Mouse (Mus musculus): ENCODE measurements around the gene Cep131. TPM values are rescaled to one million over a fixed set of nuclear protein-coding genes. Genes with fewer than 3 reads are reported as not detected.
A peak's percentile ranks its signal among the peaks of the same experiment; 100 is the strongest.

Cep131 gene
- polyA plus RNA-seq, 1 experiment from 2014 or later, result 13.4 TPM

DNA sequence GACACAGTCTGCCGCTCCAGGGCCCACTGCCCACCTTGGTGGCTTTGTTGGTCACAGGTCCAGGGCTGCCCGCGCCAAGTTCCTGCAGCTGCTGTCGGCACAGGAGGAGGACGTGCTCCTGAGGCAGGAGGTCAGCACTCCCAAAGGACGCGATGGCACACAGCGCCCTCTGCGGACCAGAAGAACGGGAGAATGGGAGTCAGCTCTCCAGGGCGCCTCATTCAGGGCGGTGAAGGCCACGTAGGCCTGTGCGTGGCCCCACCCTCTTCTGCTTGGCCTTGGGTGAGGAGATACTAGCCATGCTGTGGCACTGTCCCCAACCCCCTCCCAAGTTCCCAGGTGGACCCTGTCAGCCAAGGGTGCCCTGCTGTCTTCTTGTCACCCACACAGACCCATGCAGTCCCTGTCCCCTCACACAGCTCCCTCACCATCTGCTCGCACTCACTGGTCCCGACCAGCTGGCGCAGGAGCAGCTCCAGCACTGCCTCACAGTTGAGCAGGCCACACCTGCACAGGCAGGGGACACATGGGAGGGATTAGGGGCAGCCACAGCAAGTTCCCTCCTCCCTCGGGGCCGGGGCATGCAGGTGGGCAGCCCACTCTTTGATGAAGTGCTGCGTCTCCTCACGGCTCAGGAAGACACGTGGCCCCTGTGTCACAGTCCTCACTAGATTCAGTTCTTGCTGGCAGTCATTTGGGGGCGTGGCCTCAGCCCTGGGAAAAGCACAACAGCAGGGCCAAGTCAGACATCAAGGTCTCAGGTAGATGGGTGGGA lies 6.4 kb upstream of the Cep131 start:
- Histone ChIP-seq H3K27ac (replicated peaks) (no peak overlapping the region), H3K9me3 (no peaks in the 10 kb centered on the region), H3K4me3 (no peak overlapping the region), H3K36me3 (peaks cover 70% of the 10 kb centered on the region), H3K27me3 (replicated peaks) (no peaks in the 10 kb centered on the region), H3K4me1 (peaks cover 8% of the 10 kb centered on the region), H3K4me2 (no peak overlapping the region), H3K9ac (no peak overlapping the region)
- 75% methylated on average over 23 of the region's 23 CpGs for WGBS
- ATAC-seq (ENCODE audit: extremely low read depth, insufficient number of reproducible peaks, low FRiP score, low TSS enrichment), result no peak

DNA sequence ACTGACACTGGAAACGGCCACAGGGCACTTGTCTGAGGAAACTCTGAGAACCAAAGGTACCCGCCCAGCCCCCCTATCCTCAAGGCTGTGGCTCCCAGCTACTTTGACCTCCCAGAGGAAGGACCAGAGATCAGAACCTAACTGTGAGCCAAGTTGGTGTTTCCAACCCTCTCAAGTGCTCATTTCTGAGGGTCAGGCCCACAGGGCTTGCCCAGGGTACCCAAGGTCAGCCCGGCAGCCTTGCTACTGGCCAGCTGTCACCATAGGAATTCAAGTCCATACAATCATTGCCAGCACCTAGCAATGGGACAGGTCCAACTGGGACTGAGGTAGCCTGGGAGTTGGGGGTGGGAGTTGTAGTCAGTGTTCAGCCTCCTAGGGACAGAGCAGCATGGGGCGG lies 4.0 kb upstream of the Cep131 start:
- Histone ChIP-seq H3K4me2 (no peak overlapping the region), H3K4me1 (peaks cover 12% of the 10 kb centered on the region), H3K9me3 (no peaks in the 10 kb centered on the region), H3K27ac (replicated peaks) (no peak overlapping the region), H3K27me3 (replicated peaks) (no peaks in the 10 kb centered on the region), H3K4me3 (no peak overlapping the region), H3K9ac (no peak overlapping the region), H3K36me3 (peaks cover 59% of the 10 kb centered on the region)
- WGBS, result 88% methylated on average over 4 of the region's 4 CpGs
- ATAC-seq (ENCODE audit: extremely low read depth, insufficient number of reproducible peaks, low FRiP score, low TSS enrichment), result no peak

DNA sequence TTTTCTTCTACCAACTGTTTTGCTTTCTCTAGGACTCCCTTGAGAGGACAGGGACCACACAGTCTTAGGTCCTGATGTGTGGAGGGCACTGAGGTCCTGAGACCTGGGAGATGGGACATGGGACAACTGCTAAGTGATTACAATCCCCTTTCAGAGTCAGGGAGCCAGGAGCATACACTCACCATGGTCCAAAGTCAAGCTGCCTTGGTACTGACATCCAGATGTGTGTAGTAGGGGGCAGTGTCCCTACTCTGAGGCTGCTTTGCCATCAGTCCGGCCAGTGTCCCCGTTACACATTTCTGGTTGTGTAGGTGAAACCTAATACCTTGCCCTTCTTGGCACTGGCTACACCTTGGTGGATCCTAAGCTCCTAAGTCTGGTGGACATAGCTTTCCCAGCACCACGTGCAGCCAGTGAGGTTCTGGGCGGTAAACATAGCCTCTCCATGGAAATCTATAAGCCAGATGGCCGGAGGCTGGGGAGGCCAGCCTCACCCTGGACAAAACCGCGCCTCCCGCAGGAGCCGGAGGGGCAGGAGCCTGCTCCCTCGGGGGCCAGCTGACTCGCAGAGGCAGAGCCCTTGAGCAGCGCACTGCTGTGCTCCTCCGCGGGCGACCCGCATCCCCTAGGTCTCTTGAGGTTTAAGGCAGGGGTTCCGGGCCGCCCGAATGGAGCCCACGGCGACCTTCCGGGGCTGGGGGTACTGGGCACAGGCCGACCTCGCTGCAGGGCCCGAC lies 568 bp downstream of the Cep131 start:
- no peaks in the 10 kb centered on the region for H3K27me3 ChIP-seq (replicated peaks)
- H3K9ac ChIP-seq, result peak overlapping the region; percentile 94
- H3K27ac ChIP-seq (replicated peaks), result peak overlapping the region; percentile 65
- H3K9me3 ChIP-seq, result no peaks in the 10 kb centered on the region
- peak overlapping the region; percentile 82 for H3K4me2 ChIP-seq
- H3K4me3 ChIP-seq, result peak overlapping the region; percentile 83
- peaks cover 26% of the 10 kb centered on the region for H3K4me1 ChIP-seq
- WGBS, result under 1% methylated on average over 25 of the region's 25 CpGs
- 0 out of 2 replicates have a peak, but pooled peaks have one; percentile 4 for ATAC-seq (ENCODE audit: extremely low read depth, insufficient number of reproducible peaks, low FRiP score, low TSS enrichment)
- H3K36me3 ChIP-seq, result peaks cover 38% of the 10 kb centered on the region

GRCm38 (mm10) chr11:120080282-120080681 lies 6.3 kb downstream of the Cep131 start:
- no peak for ATAC-seq (ENCODE audit: extremely low read depth, insufficient number of reproducible peaks, low FRiP score, low TSS enrichment)

DNA sequence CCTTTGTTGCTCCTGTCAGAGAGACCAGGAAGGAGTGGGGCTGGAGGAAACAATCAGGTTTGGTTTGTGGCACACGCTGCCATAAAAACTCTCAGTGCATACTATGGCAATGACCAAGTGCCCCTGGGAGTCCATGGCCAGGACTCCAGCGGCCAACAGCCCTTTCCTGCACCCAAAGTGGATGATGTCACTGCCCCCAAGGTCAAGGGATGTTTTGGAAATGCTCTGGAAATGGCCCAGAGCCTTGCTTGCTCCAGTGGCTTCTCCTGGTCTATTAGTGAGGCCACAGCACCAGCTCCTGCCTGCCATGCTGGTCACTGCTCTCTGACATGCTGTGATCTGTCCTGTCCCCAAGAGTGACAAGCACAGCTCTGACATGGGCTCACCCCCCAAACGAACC lies 10.4 kb downstream of the Cep131 start:
- no peaks in the 10 kb centered on the region for H3K4me1 ChIP-seq
- 70% methylated on average over 3 of the region's 3 CpGs for WGBS
- H3K9ac ChIP-seq, result no peak overlapping the region
- peaks cover 98% of the 10 kb centered on the region for H3K36me3 ChIP-seq
- ATAC-seq (ENCODE audit: extremely low read depth, insufficient number of reproducible peaks, low FRiP score, low TSS enrichment), result no peak
- H3K9me3 ChIP-seq, result no peaks in the 10 kb centered on the region
- H3K27me3 ChIP-seq (replicated peaks), result no peaks in the 10 kb centered on the region
- H3K27ac ChIP-seq (replicated peaks), result no peak overlapping the region
- no peak overlapping the region for H3K4me2 ChIP-seq
- no peak overlapping the region for H3K4me3 ChIP-seq

More at GRCm38 (mm10) chr11:120080282-120080681, 6.3 kb downstream of the Cep131 start:
- Histone ChIP-seq H3K4me1 (peaks cover 11% of the 10 kb centered on the region; the same call in 1 of the 2 replicates), H3K36me3 (peaks cover 83% of the 10 kb centered on the region), H3K9me3 (no peaks in the 10 kb centered on the region), H3K9ac (peak overlapping the region; percentile 37; the same call in 1 of the 2 replicates), H3K4me3 (no peak overlapping the region), H3K27me3 (replicated peaks) (no peaks in the 10 kb centered on the region), H3K27ac (replicated peaks) (no peak overlapping the region), H3K4me2 (no peak overlapping the region)
- WGBS, result 88% methylated on average over 6 of the region's 6 CpGs

DNA sequence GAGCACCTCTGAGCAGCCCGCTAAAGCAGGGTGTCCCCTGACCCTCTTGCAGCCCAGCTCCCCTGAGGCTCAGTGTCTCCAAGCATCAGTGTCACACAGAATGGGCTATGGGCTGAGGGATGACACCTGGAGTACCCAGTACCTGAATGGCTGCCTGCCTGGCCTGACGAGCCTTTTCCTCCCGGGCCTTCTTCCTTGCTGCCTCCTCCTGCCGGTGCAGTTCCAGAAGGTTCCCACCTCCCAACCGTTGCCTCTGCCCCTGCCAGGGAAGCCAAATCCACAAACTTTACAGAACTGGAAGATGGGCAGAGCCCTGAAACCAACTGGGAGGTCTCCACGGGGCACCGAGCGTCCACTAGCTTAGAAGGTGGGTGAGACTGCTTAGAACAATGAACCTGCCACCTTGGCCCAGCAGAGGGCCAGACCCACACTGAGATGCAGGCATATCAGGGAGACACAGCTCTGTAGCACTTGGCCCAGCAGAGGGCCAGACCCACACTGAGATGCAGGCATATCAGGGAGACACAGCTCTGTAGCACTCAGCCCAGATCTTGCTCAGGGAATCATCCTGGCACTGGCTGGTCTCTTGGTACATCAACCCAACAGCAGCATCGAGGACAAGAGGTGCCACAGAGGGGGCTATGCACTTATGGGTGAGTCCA lies 13.5 kb downstream of the Cep131 start:
- H3K4me2 ChIP-seq, result no peak overlapping the region
- H3K27ac ChIP-seq (replicated peaks), result no peak overlapping the region
- no peaks in the 10 kb centered on the region for H3K9me3 ChIP-seq
- 85% methylated on average over 9 of the region's 9 CpGs for WGBS
- ATAC-seq (ENCODE audit: extremely low read depth, insufficient number of reproducible peaks, low FRiP score, low TSS enrichment), result no peak
- no peak overlapping the region for H3K9ac ChIP-seq
- H3K36me3 ChIP-seq, result peaks cover 98% of the 10 kb centered on the region
- no peaks in the 10 kb centered on the region for H3K27me3 ChIP-seq (replicated peaks)
- no peak overlapping the region for H3K4me3 ChIP-seq
- no peaks in the 10 kb centered on the region for H3K4me1 ChIP-seq

DNA sequence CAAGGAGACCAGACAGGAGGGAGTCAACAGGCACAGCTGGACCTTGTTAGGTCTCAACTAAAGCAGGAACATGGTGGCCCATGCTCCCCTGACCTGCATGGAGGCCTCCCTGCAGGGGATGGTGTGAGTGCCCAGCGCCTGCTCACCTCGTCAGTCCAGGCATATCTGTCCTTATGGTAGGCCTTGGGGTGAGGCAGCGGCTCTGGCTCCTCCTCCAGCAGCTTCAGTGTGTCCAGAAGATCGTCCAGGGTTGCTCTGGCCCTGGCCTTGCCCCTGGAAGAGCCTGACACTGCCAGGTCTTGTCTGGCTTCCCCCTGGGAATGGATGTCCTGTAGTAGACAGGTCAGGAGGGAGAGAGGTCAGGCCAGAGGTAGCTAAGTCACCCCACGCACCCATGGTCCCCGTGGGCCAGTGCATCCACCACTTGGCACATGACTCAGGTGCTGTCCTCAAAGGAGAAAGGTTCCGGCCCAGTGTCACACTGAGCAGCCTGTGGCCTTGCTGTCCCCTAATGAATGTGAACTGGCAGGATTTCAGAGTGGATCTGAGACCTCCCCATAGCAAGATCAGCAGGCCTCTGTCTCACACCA lies 14.8 kb downstream of the Cep131 start:
- no peak overlapping the region for H3K9ac ChIP-seq
- H3K27ac ChIP-seq (replicated peaks), result no peak overlapping the region
- 80% methylated on average over 7 of the region's 7 CpGs for WGBS
- H3K4me3 ChIP-seq, result no peak overlapping the region
- peaks cover 98% of the 10 kb centered on the region for H3K36me3 ChIP-seq
- H3K4me1 ChIP-seq, result no peaks in the 10 kb centered on the region
- no peak overlapping the region for H3K4me2 ChIP-seq
- no peaks in the 10 kb centered on the region for H3K27me3 ChIP-seq (replicated peaks)
- no peaks in the 10 kb centered on the region for H3K9me3 ChIP-seq
- no peak for ATAC-seq (ENCODE audit: extremely low read depth, insufficient number of reproducible peaks, low FRiP score, low TSS enrichment)

- H3K4me3 ChIP-seq, result no peak overlapping the region
- 75% methylated on average over 12 of the region's 12 CpGs for WGBS
- H3K27me3 ChIP-seq (replicated peaks), result no peaks in the 10 kb centered on the region
- no peak for ATAC-seq (ENCODE audit: extremely low read depth, insufficient number of reproducible peaks, low FRiP score, low TSS enrichment)
- no peaks in the 10 kb centered on the region for H3K9me3 ChIP-seq
- peaks cover 4% of the 10 kb centered on the region for H3K4me1 ChIP-seq
- no peak overlapping the region for H3K4me2 ChIP-seq
- H3K36me3 ChIP-seq, result peaks cover 98% of the 10 kb centered on the region
- H3K27ac ChIP-seq (replicated peaks), result no peak overlapping the region
- H3K9ac ChIP-seq, result no peak overlapping the region
These were observed 15.6 kb downstream of the Cep131 start for GRCm38 (mm10) chr11:120071065-120071464.

DNA sequence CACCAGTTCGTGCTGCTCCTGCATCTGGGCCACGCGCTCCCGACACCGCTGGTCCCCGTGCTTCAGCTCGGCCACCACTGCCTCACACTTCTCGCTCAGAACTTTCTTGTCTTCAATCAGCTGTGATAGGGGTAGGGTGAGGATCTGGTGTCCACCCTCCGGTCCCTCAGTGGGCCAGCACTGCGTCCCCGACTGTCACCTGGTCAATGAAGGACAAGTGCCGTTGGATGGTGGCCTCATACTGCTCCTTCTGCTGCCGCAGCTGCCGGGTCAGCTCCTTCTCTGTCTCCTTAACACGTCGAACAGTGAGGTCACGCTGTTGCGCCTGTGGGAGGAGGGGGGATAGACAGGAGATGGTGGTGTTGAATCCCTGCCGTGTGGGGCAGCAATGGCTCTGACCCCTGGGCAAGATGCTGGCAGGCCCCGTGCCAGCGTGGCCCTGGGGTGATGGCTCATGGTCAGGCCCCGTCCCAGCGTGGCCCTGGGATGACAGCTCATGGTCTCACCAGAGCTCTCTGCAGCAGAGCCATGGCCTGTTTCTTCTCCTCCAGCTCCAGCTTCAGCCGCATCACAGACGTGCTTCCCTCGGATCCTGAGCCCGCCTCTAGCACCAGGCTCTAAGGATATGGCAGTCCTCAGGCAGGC lies 16.2 kb downstream of the Cep131 start:
- no peak overlapping the region for H3K4me2 ChIP-seq
- no peak overlapping the region for H3K9ac ChIP-seq
- no peaks in the 10 kb centered on the region for H3K9me3 ChIP-seq
- no peaks in the 10 kb centered on the region for H3K27me3 ChIP-seq (replicated peaks)
- ATAC-seq (ENCODE audit: extremely low read depth, insufficient number of reproducible peaks, low FRiP score, low TSS enrichment), result no peak
- peaks cover 10% of the 10 kb centered on the region for H3K4me1 ChIP-seq
- no peak overlapping the region for H3K4me3 ChIP-seq
- 89% methylated on average over 27 of the region's 27 CpGs for WGBS
- no peak overlapping the region for H3K27ac ChIP-seq (replicated peaks)
- peaks cover 95% of the 10 kb centered on the region for H3K36me3 ChIP-seq

- peaks cover 91% of the 10 kb centered on the region for H3K36me3 ChIP-seq
- no peak overlapping the region for H3K4me2 ChIP-seq
- H3K27me3 ChIP-seq (replicated peaks), result no peaks in the 10 kb centered on the region
- no peaks in the 10 kb centered on the region for H3K9me3 ChIP-seq
- H3K4me1 ChIP-seq, result peaks cover 12% of the 10 kb centered on the region
- no peak for ATAC-seq (ENCODE audit: extremely low read depth, insufficient number of reproducible peaks, low FRiP score, low TSS enrichment)
- H3K9ac ChIP-seq, result peak overlapping the region; percentile 44; the same call in 1 of the 2 replicates
- no peak overlapping the region for H3K27ac ChIP-seq (replicated peaks)
- WGBS, result 44% methylated on average over 11 of the region's 11 CpGs
- no peak overlapping the region for H3K4me3 ChIP-seq
These were observed 17.4 kb downstream of the Cep131 start for GRCm38 (mm10) chr11:120069261-120069660.

DNA sequence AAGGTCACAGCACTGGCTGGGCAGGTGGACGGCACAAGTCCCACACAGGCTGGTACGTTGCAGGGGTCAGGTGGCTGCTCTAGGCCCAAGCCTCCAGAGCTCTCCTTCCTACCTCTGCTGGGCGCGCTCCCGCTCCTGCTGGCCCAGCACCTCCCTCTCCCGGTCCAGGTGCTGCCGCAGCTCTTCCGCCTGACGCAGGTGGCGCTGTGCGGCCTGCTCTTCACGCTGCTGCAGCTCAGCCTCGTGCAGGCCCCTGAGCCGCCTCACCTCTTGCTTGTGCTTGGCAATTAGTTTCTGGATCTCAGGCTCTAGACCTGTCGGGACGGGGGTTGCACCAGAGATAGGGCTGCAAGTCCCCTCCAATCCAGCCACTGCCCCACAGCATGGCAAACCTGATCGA lies 18.8 kb downstream of the Cep131 start:
- Histone ChIP-seq H3K36me3 (peaks cover 92% of the 10 kb centered on the region), H3K27me3 (replicated peaks) (no peaks in the 10 kb centered on the region), H3K9ac (no peak overlapping the region), H3K9me3 (no peaks in the 10 kb centered on the region), H3K4me3 (no peak overlapping the region), H3K27ac (replicated peaks) (no peak overlapping the region), H3K4me2 (no peak overlapping the region), H3K4me1 (peaks cover 12% of the 10 kb centered on the region)
- ATAC-seq (ENCODE audit: extremely low read depth, insufficient number of reproducible peaks, low FRiP score, low TSS enrichment), result no peak
- 69% methylated on average over 17 of the region's 17 CpGs for WGBS

Measured in heart, embryonic 13.5 days (tissue).